Mouse (Mus musculus) thymus, adult 2 months (tissue): ENCODE measurements around the gene Ets1. TPM values are rescaled to one million over a fixed set of nuclear protein-coding genes. Genes with fewer than 3 reads are reported as not detected.

ENCODE experiments used
- DNase-seq: peaks from one replicate; pipeline ENCODE4 v3.0.0; 2021
- H3K27ac ChIP-seq: fragments of 200-500 bp; 2 replicates; pipeline ENCODE4 v1.5.1; 2012; ENCODE audit warnings: low read length, control low read depth; ENCODE audit not compliant: control insufficient read depth, insufficient read depth
- H3K27me3 ChIP-seq: fragments of 200-500 bp; 2 replicates; pipeline ENCODE4 v1.6.1; 2012; ENCODE audit warnings: mild to moderate bottlenecking, low read length, moderate library complexity, mixed read lengths; ENCODE audit not compliant: control insufficient read depth, insufficient read depth
- H3K36me3 ChIP-seq: fragments of 200-500 bp; 2 replicates; pipeline ENCODE4 v1.6.1; 2012; ENCODE audit warnings: mild to moderate bottlenecking, low read length, moderate library complexity; ENCODE audit not compliant: control insufficient read depth, insufficient read depth
- H3K4me1 ChIP-seq: fragments of 200-500 bp; replicated peaks from 2 replicates; pipeline ENCODE4 v1.6.1; 2012; ENCODE audit warnings: low read length; ENCODE audit not compliant: control insufficient read depth, insufficient read depth
- H3K4me3 ChIP-seq: fragments of 200-500 bp; 2 replicates; pipeline ENCODE4 v1.5.1; 2012; ENCODE audit warnings: mild to moderate bottlenecking, low read length, control low read depth, moderate library complexity; ENCODE audit not compliant: control insufficient read depth, insufficient read depth
- CTCF ChIP-seq: fragments of 200-500 bp; IDR thresholded peaks from 2 replicates; pipeline ENCODE4 v1.5.1; 2012; ENCODE audit warnings: mild to moderate bottlenecking, control low read depth, low read length, moderate library complexity, borderline replicate concordance; ENCODE audit not compliant: control insufficient read depth, poor library complexity, insufficient read depth; ENCODE audit errors: extremely low read depth
- POLR2A ChIP-seq: fragments of 200-500 bp; IDR thresholded peaks from 2 replicates; pipeline ENCODE4 v1.6.1; 2012; ENCODE audit warnings: mild to moderate bottlenecking, low read length, control low read depth, moderate library complexity; ENCODE audit not compliant: control insufficient read depth, poor library complexity, insufficient read depth; ENCODE audit errors: extremely low read depth
- whole genome bisulfite sequencing: fragments of 180-500 bp; shearing (Covaris S2); methylation state at CpG from one replicate; pipeline ENCODE4 v1.1.7; 2018; 5-methylcytosine and 5-hydroxymethylcytosine counted together
- polyA plus RNA-seq: library from polyadenylated mRNA; depleted of rRNA; stranded (reverse); fragments of >200 nt; gene quantifications from 2 replicates; pipeline ENCODE4 v1.2.3, GENCODE M21; 2012; rRNA removed

Gene Ets1
- polyA plus RNA-seq, 1 experiment, result 272 TPM

GRCm38 (mm10) chr9:32787615-32788014 is 151.6 kb downstream of the Ets1 start:
- DNase-seq, result no peak
- TF ChIP-seq POLR2A (no peak), CTCF (no peak)
- no peak overlapping the region for H3K4me3 ChIP-seq
- H3K36me3 ChIP-seq, result no peaks in the 10 kb centered on the region
- 16% methylated on average over 1 of the region's 1 CpGs for WGBS
- H3K27me3 ChIP-seq, result no peaks in the 10 kb centered on the region
- peaks cover 19% of the 10 kb centered on the region for H3K4me1 ChIP-seq
- H3K27ac ChIP-seq, result no peak overlapping the region

DNA sequence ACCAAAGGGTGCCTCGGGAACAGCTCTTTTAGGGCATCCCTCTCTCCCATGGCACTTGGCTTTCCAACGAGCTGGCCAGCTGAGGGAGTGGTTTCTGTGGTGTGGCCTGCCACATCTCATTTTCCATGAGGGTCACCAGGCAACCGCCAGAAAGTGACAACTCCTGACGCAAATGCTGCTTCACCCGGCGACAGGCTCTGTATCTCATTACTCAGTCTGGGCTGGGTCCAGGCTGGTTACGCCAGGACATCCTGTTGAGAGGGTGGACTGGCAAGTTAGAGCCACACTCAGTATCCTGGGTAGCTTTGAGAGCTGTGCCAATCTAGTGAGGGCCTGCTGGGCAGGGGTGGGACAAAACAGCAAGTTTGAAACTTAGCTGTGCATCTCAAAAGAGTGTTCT is 153.3 kb downstream of the Ets1 start:
- DNase-seq, result no peak
- H3K4me3 ChIP-seq, result no peak overlapping the region
- peaks cover 22% of the 10 kb centered on the region for H3K4me1 ChIP-seq
- 87% methylated on average over 7 of the region's 7 CpGs for WGBS
- no peaks in the 10 kb centered on the region for H3K36me3 ChIP-seq
- H3K27ac ChIP-seq, result no peak overlapping the region
- no peaks in the 10 kb centered on the region for H3K27me3 ChIP-seq
- TF ChIP-seq POLR2A (no peak), CTCF (no peak)

DNA sequence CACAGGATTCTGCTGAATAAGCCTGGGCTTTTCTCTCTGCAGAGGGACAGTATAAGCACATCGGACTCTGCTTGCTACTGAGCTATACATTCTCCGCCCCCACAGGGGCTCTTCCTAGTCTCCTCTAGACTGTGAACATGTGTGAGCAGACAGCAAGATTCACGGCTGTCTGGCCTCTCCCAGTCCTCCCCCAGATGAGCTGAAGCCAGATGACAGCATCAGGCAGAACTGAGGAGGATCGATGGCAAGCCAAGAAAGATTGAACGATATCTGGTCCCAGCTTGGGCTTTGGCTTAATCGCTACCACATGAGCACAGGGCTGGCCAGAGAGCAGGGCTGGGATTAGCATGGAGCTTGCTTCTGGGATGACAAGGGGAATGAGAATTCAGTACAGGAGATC is 155.7 kb downstream of the Ets1 start:
- Histone ChIP-seq H3K36me3 (no peaks in the 10 kb centered on the region), H3K4me3 (no peak overlapping the region), H3K27ac (no peak overlapping the region), H3K27me3 (no peaks in the 10 kb centered on the region), H3K4me1 (peaks cover 22% of the 10 kb centered on the region)
- WGBS, result 94% methylated on average over 6 of the region's 6 CpGs
- TF ChIP-seq POLR2A (no peak), CTCF (no peak)
- no peak for DNase-seq

DNA sequence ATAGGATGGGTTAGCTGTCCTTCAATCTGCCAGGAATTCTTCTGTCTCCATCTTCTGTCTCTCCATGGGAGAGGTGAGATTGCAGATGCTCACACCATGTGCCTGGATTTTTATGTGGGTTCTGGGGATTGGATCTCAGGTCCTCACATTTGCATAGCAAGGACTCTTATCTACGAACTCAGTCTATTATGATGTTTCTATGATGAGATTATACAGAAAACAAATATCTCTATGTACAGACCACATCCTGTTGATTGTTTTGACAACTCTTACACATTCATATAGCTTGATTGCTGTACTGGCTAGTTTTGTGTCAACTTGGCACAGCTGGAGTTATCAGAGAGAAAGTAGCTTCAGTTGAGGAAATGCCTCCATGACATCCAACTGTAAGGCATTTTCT is 162.2 kb downstream of the Ets1 start:
- 91% methylated on average over 1 of the region's 1 CpGs for WGBS
- no peaks in the 10 kb centered on the region for H3K27me3 ChIP-seq
- no peak overlapping the region for H3K27ac ChIP-seq
- DNase-seq, result no peak
- no peaks in the 10 kb centered on the region for H3K36me3 ChIP-seq
- H3K4me1 ChIP-seq, result 0 out of 2 replicates have a peak, but pooled peaks cover 2% of the 10 kb centered on the region
- no peak overlapping the region for H3K4me3 ChIP-seq
- TF ChIP-seq CTCF (no peak), POLR2A (no peak)

GRCm38 (mm10) chr9:32806106-32806505 is 170.1 kb downstream of the Ets1 start:
- Histone ChIP-seq H3K4me3 (no peak overlapping the region), H3K36me3 (no peaks in the 10 kb centered on the region), H3K27ac (no peak overlapping the region), H3K4me1 (no peaks in the 10 kb centered on the region), H3K27me3 (no peaks in the 10 kb centered on the region)
- DNase-seq, result no peak
- 95% methylated on average over 4 of the region's 4 CpGs for WGBS
- TF ChIP-seq POLR2A, result no peak
- no peak for TF ChIP-seq CTCF

Other genes starting within 250 kb of the Ets1 start
- gene Fli1, start 93.4 kb upstream of the Ets1 start, polyA plus RNA-seq, result 28.5 and 33.9 TPM in 2 replicates